Mouse (Mus musculus): ENCODE measurements around the gene Tomm40.

- TF ChIP-seq CTCF (IDR thresholded peaks at IDR 0.05; ENCODE audit: low read depth) (no peak), EP300 (IDR thresholded peaks at IDR 0.05; ENCODE audit: low read depth) (no peak)
These were observed 43.7 kb downstream of the Tomm40 start for GRCm38 (mm10) chr7:19671511-19671910.

Data from liver, postnatal 0 days (tissue).